Mouse (Mus musculus) midbrain, postnatal 0 days (tissue): ENCODE results near the gene Efna4. TPM values are rescaled to one million over a fixed set of nuclear protein-coding genes. Genes with fewer than 3 reads are reported as not detected.

Source experiments
- ATAC-seq: fragments of 200-750 bp; cut with Nextera tagmentation; 2 replicates; pipeline ENCODE4 v1.8.0; 2017; ENCODE audit warnings: moderate number of reproducible peaks, mild to moderate bottlenecking, moderate TSS enrichment, moderate library complexity; ENCODE audit not compliant: low FRiP score
- DNase-seq: peaks from one replicate; pipeline ENCODE4 v3.0.0-alpha.2; 2015; ENCODE audit warnings: low spot score
- H3K27ac ChIP-seq: fragments of 300-500 bp; sonication (generic); 2 replicates; pipeline ENCODE4 v1.5.1; 2014; ENCODE audit warnings: low read depth, mild to moderate bottlenecking, low read length, mixed read lengths
- H3K27me3 ChIP-seq: fragments of 300-500 bp; sonication (generic); 2 replicates; pipeline ENCODE4 v1.6.1; 2014; ENCODE audit warnings: low read length, control low read depth, mixed read lengths; ENCODE audit not compliant: insufficient read depth
- H3K36me3 ChIP-seq: fragments of 300-500 bp; sonication (generic); 2 replicates; pipeline ENCODE4 v1.6.1; 2014; ENCODE audit warnings: low read length, control low read depth, mixed read lengths; ENCODE audit not compliant: insufficient read depth
- H3K4me1 ChIP-seq: fragments of 300-500 bp; sonication (generic); 2 replicates; pipeline ENCODE4 v1.6.1; 2014; ENCODE audit warnings: mild to moderate bottlenecking, control low read depth, antibody characterized with exemption, low read length, mixed read lengths; ENCODE audit not compliant: insufficient read depth
- H3K4me2 ChIP-seq: fragments of 300-500 bp; sonication (generic); 2 replicates; pipeline ENCODE4 v1.6.1; 2014; ENCODE audit warnings: low read depth, mild to moderate bottlenecking, low read length, mixed read lengths; ENCODE audit not compliant: poor library complexity, severe bottlenecking
- H3K4me3 ChIP-seq: fragments of 300-500 bp; sonication (generic); 2 replicates; pipeline ENCODE4 v1.5.1; 2014; ENCODE audit warnings: low read depth, mild to moderate bottlenecking, low read length, moderate library complexity
- H3K9ac ChIP-seq: fragments of 300-500 bp; sonication (generic); replicated peaks from 2 replicates; pipeline ENCODE4 v1.6.1; 2014; ENCODE audit warnings: mild to moderate bottlenecking, low read length, moderate library complexity, mixed read lengths; ENCODE audit not compliant: poor library complexity, severe bottlenecking
- H3K9me3 ChIP-seq: fragments of 300-500 bp; sonication (generic); 2 replicates; pipeline ENCODE4 v1.6.1; 2016; ENCODE audit warnings: low read length, control low read depth
- CTCF ChIP-seq: IDR thresholded peaks from 2 replicates; pipeline ENCODE4 v1.5.1; 2016; ENCODE audit warnings: antibody characterized with exemption, mild to moderate bottlenecking
- WGBS: fragments of 180-500 bp; shearing (Covaris S2); extraction: QIAGEN DNeasy Blood & Tissue Kit; methylation state at CpG from one replicate; pipeline ENCODE4 v1.1.7; 2014; 5-methylcytosine and 5-hydroxymethylcytosine counted together
- polyA plus RNA-seq: library from polyadenylated mRNA; unstranded; fragments of >200 nt; fragmentation: Nextera tagmentation; extraction: Ambion mirVana; gene quantifications from 2 replicates; pipeline ENCODE4 v1.2.1, GENCODE M21; 2015
- total RNA-seq: library from RNA; depleted of rRNA; stranded (reverse); fragments of >200 nt; gene quantifications from 2 replicates; pipeline ENCODE4 v1.2.3, GENCODE M21; 2014; rRNA removed

Gene Efna4
- 3.0 and 7.9 TPM in 2 replicates for total RNA-seq
- polyA plus RNA-seq, result 2.5 and 3.5 TPM in 2 replicates

DNA sequence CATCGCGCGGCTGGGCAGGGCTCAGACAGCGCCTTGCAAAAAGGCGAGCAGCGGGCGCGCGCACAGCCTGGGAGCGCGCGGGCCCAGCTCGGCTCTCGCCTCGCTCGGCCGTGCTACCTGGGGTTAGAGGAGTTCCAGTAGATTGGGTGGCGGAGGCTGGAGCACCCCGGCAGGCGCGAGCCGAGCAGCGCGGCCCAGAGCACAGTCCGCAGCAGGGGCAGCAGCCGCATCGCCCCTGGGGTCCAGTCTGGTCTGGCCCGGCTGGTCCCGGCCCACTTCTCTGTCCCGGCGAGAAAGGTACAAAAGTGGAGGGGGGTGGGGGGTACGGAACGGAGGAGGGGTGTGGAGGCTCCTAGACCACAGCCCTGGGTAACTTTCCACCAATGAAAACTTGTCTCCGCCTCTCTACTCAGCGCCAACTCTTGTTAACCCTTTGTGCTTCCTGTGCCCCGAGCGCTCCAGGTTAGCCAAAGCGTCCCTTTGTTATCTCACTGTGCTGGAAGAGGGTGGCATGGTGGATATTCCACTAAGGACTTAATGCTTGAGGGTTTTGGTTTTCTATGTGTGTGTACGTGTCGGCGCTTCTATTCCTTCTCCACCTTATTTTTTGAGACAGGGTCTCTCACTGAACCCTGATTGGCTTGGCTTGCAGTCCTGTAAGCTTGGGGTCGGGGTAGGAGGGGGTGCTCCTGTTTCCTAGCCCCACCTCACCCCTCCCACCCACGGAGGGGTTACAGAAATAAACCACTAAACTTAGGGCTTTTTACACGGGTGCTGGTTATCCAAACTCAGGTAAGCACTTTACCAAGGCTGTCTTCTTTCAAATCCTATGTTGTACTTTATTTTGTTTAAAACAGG is at the start of gene Efna4:
Efna4 (minus strand) TSS at position 308 of the 858 bp plus-strand sequence.
- peak within 1 kb of the TSS; percentile 70 for H3K9ac ChIP-seq
- H3K36me3 ChIP-seq, result peaks cover 7% of the 10 kb centered on the region
- H3K4me3 ChIP-seq, result peak within 1 kb of the TSS; percentile 80
- peaks cover 2% of the 10 kb centered on the region; the same call in 1 of the 2 replicates for H3K4me1 ChIP-seq
- under 1% methylated on average over 44 of the region's 44 CpGs for WGBS
- peak within 1 kb of the TSS; percentile 98 for H3K4me2 ChIP-seq
- DNase-seq (peak; percentile 72), ATAC-seq (peak; percentile 66)
- H3K27me3 ChIP-seq, result no peaks in the 10 kb centered on the region
- no peak within 1 kb of the TSS for H3K27ac ChIP-seq
- H3K9me3 ChIP-seq, result no peaks in the 10 kb centered on the region
- no peak for TF ChIP-seq CTCF

DNA sequence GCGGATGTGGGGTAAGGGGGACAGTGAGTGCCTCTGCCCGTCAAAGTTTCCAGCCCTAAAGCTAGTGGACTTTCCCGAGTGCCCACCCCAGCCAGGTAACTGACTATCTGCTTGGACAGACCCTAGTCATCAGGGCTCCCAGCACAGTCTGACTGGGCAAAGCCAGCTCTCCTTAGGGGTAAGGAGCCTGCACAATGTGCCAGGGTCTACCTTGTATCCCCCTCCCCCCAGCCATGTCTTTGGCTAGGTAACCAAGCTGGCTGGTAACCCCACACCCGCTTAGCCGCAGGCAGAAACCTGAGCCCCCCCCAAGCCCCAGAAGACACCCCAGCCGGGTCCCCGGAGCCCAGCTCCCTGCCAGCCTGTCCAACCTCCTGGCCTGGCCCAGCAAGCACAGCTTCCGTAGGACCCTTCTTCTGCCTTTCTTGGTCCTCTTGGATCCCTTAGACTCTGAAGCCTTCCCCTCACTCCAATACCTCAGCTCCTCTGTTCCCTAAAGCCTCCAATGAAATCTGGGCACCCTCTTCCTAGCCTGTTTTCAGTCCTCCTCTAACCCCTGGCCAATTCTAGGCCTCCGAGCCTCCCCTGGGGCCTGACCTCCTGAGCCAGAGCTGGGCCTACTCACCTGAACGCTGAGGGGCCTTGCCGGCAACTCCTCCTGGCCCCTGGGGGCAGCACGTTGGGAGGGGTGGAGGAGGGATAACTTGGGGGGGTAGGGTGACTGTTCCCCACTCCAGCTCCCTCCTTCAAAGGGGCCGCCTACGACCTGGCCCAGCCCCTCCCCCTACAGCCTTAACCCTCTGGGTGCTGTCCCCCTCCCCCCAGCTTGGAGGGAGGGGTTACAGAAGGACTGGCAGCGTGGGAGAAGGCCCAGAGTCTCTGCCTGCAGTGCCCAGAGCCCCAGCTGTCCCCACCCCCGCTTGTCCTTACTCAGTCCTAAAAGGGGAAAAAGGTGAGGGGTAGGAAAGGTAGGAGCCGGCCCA is 48.9 kb upstream of the Efna4 start:
- Histone ChIP-seq H3K27ac (no peak overlapping the region), H3K9ac (no peak overlapping the region), H3K4me2 (no peak overlapping the region), H3K9me3 (no peaks in the 10 kb centered on the region), H3K4me1 (peaks cover 6% of the 10 kb centered on the region; the same call in 1 of the 2 replicates), H3K36me3 (no peaks in the 10 kb centered on the region), H3K27me3 (no peaks in the 10 kb centered on the region), H3K4me3 (no peak overlapping the region)
- WGBS, result 55% methylated on average over 17 of the region's 17 CpGs
- no peak for TF ChIP-seq CTCF
- ATAC-seq (no peak), DNase-seq (no peak)

DNA sequence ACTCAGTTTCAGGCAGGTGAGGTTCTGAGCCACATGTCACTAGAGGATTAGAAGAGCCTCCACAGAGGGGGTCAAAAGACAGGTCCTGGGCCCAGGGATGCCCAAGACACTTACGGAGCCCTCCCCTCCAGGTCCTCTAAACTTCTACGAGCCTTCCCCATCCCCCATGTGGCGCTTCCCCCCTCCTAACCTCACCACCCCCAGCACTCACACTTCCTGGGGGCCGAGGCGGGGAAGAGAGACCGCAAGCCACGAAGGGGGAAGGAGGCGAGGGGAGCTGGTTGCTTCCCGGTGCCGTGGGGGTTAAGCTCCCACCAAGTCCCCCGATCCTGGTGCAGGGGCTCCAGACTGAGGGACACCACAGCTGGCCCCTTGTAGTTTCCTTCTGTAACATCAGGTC is 47.6 kb upstream of the Efna4 start:
- H3K4me2 ChIP-seq, result no peak overlapping the region
- no peaks in the 10 kb centered on the region for H3K9me3 ChIP-seq
- DNase-seq (no peak), ATAC-seq (no peak)
- no peak overlapping the region for H3K27ac ChIP-seq
- H3K27me3 ChIP-seq, result no peaks in the 10 kb centered on the region
- H3K36me3 ChIP-seq, result no peaks in the 10 kb centered on the region
- TF ChIP-seq CTCF, result no peak
- no peak overlapping the region for H3K9ac ChIP-seq
- H3K4me1 ChIP-seq, result no peaks in the 10 kb centered on the region; the same call in 1 of the 2 replicates
- H3K4me3 ChIP-seq, result no peak overlapping the region
- WGBS, result 53% methylated on average over 9 of the region's 11 CpGs

DNA sequence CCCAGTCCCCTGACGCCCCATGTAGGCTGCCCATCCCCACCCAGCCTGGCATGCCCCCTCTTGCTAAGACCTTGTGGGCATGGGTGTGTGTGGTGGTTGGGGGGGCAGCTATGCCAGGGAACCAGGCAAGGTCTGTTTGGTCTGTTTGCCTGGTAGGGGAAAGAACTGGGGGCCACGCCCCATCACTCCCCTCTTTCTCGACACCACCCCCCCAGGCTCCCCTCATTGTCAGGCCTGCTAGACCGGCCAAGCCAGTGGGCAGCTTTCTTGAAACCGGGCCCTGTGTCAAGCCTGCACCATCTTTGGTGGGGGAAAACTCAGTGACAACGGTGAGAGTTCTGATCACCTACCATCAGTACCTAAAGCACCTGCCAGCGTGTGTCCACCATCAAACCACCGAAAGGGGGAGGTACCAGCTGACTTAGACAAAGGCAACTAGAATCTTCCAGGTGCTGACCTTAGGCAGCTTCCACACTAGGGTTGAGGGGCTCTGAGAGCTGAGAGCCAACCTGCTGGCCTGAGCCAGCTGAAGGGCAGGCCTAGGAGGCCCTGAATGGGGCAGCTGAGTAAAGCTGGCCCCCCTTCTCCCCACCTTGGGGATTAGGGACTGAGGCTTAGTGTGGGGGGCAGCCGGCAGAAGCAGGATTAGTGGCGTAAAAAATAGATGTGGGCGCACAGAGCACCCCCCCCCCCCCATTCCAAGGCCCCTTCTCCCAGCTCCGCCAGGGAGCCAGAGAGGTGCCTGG is 46.7 kb upstream of the Efna4 start:
- DNase-seq (no peak), ATAC-seq (no peak)
- Histone ChIP-seq H3K9ac (no peak overlapping the region), H3K4me2 (no peak overlapping the region), H3K27ac (no peak overlapping the region), H3K27me3 (no peaks in the 10 kb centered on the region), H3K9me3 (no peaks in the 10 kb centered on the region), H3K4me3 (no peak overlapping the region), H3K4me1 (no peaks in the 10 kb centered on the region; the same call in 1 of the 2 replicates), H3K36me3 (no peaks in the 10 kb centered on the region)
- no peak for TF ChIP-seq CTCF
- 48% methylated on average over 11 of the region's 12 CpGs for WGBS

DNA sequence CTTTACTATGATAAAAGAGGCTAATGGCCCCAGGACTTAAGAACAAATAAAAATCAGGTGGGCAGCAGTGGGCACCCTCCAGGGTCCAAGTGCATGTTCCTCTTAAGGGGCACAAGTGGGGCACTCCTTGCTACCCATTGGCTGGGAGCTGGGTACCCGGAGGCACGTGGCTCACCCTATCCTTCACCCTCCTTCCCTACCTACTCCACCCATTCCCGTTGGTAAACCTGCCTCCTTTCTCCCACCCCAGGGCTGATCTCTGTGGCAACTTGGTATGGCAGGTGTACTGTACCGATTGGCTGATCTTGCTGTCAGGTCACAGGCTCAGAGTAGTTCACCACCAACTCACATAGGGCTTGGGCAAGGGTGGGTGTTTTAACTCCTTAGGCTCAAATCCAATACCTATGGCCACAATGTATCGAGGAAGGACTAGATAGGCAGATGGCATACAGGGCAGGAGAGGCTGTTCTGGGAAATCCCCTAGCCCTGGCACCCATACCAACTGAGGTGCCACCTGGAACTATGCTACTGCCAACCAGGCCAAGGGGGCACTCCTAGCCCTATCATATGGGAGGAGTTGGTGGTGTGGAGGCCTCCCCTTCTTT is 45.9 kb upstream of the Efna4 start:
- Histone ChIP-seq H3K36me3 (no peaks in the 10 kb centered on the region), H3K4me3 (no peak overlapping the region), H3K4me2 (no peak overlapping the region), H3K27me3 (no peaks in the 10 kb centered on the region), H3K9ac (no peak overlapping the region), H3K9me3 (no peaks in the 10 kb centered on the region), H3K4me1 (no peaks in the 10 kb centered on the region; the same call in 1 of the 2 replicates), H3K27ac (no peak overlapping the region)
- ATAC-seq (no peak), DNase-seq (no peak)
- no peak for TF ChIP-seq CTCF
- 88% methylated on average over 5 of the region's 5 CpGs for WGBS
